In the genomic region with DNA sequence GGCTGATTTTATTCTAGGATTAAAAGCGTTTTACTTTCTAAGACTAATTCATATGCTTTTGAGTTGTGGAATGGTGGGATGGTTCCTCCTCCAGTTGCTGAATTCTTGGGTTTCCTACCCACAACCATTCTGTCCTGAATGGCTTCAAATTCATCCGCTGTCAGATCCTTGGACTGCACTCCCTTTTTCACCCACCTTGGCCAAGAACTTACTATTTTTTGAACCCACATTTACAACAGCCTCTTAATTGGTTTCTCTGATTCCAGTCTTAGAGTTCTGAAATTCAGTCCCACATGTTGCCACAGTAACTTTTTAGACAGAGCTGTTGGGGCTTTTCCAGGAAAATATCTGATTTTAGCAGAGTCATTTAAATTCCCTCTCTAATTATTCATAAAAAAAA, we compare ENCODE assay signal across 17 mouse cellular contexts.
"Had no signal": no experiment of that assay in that cellular context is flagged by ENCODE, and none has a peak within 500 bp of the region (broad histone marks: within the 10 kb centered on the region; RNA-seq: fewer than 3 reads in every experiment).

No protein-coding gene starts in this region.

- ATAC-seq: midbrain, embryonic 16.5 days had no signal

- H3K36me3 ChIP-seq: midbrain, embryonic 10.5 days; midbrain, embryonic 12.5 days; neural tube, embryonic 13.5 days; neural tube, embryonic 15.5 days had no signal

- DNase-seq: lung, adult 18-20 months; lung, embryonic 14.5 days; lung, postnatal 10 days; lung, postnatal 4 days; midbrain, embryonic 14.5 days; retina, postnatal 1 day; right cerebral cortex, postnatal 4 days; spleen, adult 18-20 months; thymus, postnatal 14 days; thymus, postnatal 36 days had no signal

- H3K4me1 ChIP-seq: midbrain, embryonic 10.5 days; midbrain, embryonic 12.5 days; neural tube, embryonic 13.5 days had no signal

- H3K27me3 ChIP-seq: midbrain, embryonic 12.5 days; neural tube, embryonic 13.5 days; neural tube, embryonic 15.5 days had no signal

- H3K27ac ChIP-seq: liver, embryonic 14.5 days; midbrain, embryonic 10.5 days; midbrain, embryonic 12.5 days; neural tube, embryonic 13.5 days; neural tube, embryonic 15.5 days had no signal

- H3K4me3 ChIP-seq: midbrain, embryonic 10.5 days; midbrain, embryonic 12.5 days; myocyte; neural tube, embryonic 13.5 days; neural tube, embryonic 15.5 days had no signal
